Mouse (Mus musculus) kidney, postnatal 0 days (tissue): ENCODE data around the gene Npm3. TPM values are rescaled to one million over a fixed set of nuclear protein-coding genes. Genes with fewer than 3 reads are reported as not detected.

Experiments
- ATAC-seq: fragments of 200-750 bp; cut with Nextera tagmentation; replicated peaks from 2 replicates; pipeline ENCODE4 v1.8.0; 2017; ENCODE audit warnings: low read depth, moderate number of reproducible peaks, moderate TSS enrichment, moderate library complexity; ENCODE audit not compliant: low FRiP score
- DNase-seq: peaks from one replicate; pipeline ENCODE4 v3.0.0-alpha.2; 2016; ENCODE audit warnings: low spot score
- H3K27ac ChIP-seq: fragments of 300-500 bp; sonication (generic); 2 replicates; pipeline ENCODE4 v1.5.1; 2014; ENCODE audit warnings: mild to moderate bottlenecking
- H3K27me3 ChIP-seq: fragments of 300-500 bp; sonication (generic); 2 replicates; pipeline ENCODE4 v1.6.1; 2014; ENCODE audit warnings: low read length, mixed read lengths; ENCODE audit not compliant: insufficient read depth
- H3K36me3 ChIP-seq: fragments of 300-500 bp; sonication (generic); 2 replicates; pipeline ENCODE4 v1.6.1; 2014; ENCODE audit warnings: low read length, mixed read lengths; ENCODE audit not compliant: insufficient read depth
- H3K4me1 ChIP-seq: fragments of 300-500 bp; sonication (generic); replicated peaks from 2 replicates; pipeline ENCODE4 v1.6.1; 2014; ENCODE audit warnings: antibody characterized with exemption, low read length, mixed read lengths; ENCODE audit not compliant: insufficient read depth
- H3K4me2 ChIP-seq: fragments of 300-500 bp; sonication (generic); 2 replicates; pipeline ENCODE4 v1.6.1; 2014; ENCODE audit warnings: mild to moderate bottlenecking, low read length, moderate library complexity, mixed read lengths
- H3K4me3 ChIP-seq: fragments of 300-500 bp; sonication (generic); replicated peaks from 2 replicates; pipeline ENCODE4 v1.5.1; 2014; ENCODE audit warnings: low read depth, low read length
- H3K9ac ChIP-seq: fragments of 300-500 bp; sonication (generic); 2 replicates; pipeline ENCODE4 v1.6.1; 2014; ENCODE audit warnings: low read depth, low read length
- H3K9me3 ChIP-seq: fragments of 300-500 bp; sonication (generic); replicated peaks from 2 replicates; pipeline ENCODE4 v1.6.1; 2016; ENCODE audit warnings: low read length, inconsistent platforms, mixed read lengths
- CTCF ChIP-seq: IDR thresholded peaks from 2 replicates; pipeline ENCODE4 v1.5.1; 2016; ENCODE audit warnings: antibody characterized with exemption, low read depth, mild to moderate bottlenecking, moderate library complexity
- WGBS: fragments of 180-500 bp; shearing (Covaris S2); extraction: QIAGEN DNeasy Blood & Tissue Kit; methylation state at CpG from one replicate; pipeline ENCODE4 v1.1.7; 2014; 5-methylcytosine and 5-hydroxymethylcytosine counted together
- polyA plus RNA-seq: library from polyadenylated mRNA; unstranded; fragments of >200 nt; fragmentation: Nextera tagmentation; extraction: Ambion mirVana; gene quantifications from 2 replicates; pipeline ENCODE4 v1.2.1, GENCODE M21; 2015

Npm3 gene
- polyA plus RNA-seq, 1 experiment from 2014 or later, result 18.0 TPM

GRCm38 (mm10) chr19:45717493-45718220 lies 31.7 kb downstream of the Npm3 start:
- H3K4me2 ChIP-seq, result peak overlapping the region; percentile 34
- H3K4me1 ChIP-seq, result no peaks in the 10 kb centered on the region
- no peak overlapping the region for H3K4me3 ChIP-seq
- ATAC-seq (no peak; the same call in 1 of the 2 replicates), DNase-seq (peak; percentile 87)
- no peak overlapping the region for H3K27ac ChIP-seq
- 9% methylated on average over 16 of the region's 16 CpGs for WGBS
- H3K9me3 ChIP-seq, result no peaks in the 10 kb centered on the region
- H3K27me3 ChIP-seq, result no peaks in the 10 kb centered on the region
- no peak overlapping the region for H3K9ac ChIP-seq
- TF ChIP-seq CTCF, result peak; percentile 59
- H3K36me3 ChIP-seq, result no peaks in the 10 kb centered on the region

DNA sequence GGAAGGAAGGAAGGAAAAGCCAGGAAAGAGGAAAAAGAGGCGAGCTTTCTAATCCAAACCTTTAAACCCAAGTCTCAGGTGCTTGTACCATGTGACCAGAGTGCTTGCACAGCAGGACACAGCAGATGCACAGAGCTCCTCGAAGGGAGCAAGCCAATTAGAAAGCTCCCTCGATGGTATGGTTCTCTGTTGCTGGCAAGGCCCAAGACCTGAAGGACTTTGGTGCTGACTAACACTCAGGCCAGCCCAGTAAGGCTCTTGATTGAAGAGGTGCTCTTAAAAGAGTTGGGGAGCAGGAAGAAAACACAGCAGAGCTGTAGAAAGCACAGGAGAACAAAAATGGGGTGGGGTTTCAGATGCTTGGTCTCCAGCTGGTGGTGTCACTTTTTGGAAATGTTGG lies 40.7 kb downstream of the Npm3 start:
- ATAC-seq, result no peak
- Histone ChIP-seq H3K4me2 (no peak overlapping the region), H3K9me3 (no peaks in the 10 kb centered on the region), H3K36me3 (no peaks in the 10 kb centered on the region), H3K27ac (no peak overlapping the region), H3K27me3 (no peaks in the 10 kb centered on the region), H3K9ac (no peak overlapping the region), H3K4me1 (no peaks in the 10 kb centered on the region), H3K4me3 (no peak overlapping the region)
- 62% methylated on average over 3 of the region's 3 CpGs for WGBS
- DNase-seq, result no peak
- TF ChIP-seq CTCF, result no peak

Other genes with a start within 250 kb of the Npm3 start
- gene Poll, start 189.1 kb downstream of the Npm3 start, polyA plus RNA-seq, result 12.5 and 13.7 TPM in 2 replicates
- gene Gm17018, start 189.0 kb downstream of the Npm3 start, polyA plus RNA-seq, result 48.6 and 49.2 TPM in 2 replicates
- 4.8 and 5.9 TPM in 2 replicates for gene Fbxw4, start 89.3 kb downstream of the Npm3 start, polyA plus RNA-seq
- 20.8 and 24.2 TPM in 2 replicates for gene Fgf8, start 6.7 kb downstream of the Npm3 start, polyA plus RNA-seq
- 32.8 and 33.0 TPM in 2 replicates for gene Mgea5, start 34.2 kb upstream of the Npm3 start, polyA plus RNA-seq
- gene Kcnip2, start 66.5 kb upstream of the Npm3 start, polyA plus RNA-seq, result 1.5 and 1.6 TPM in 2 replicates
- gene Armh3, start 248.9 kb upstream of the Npm3 start, polyA plus RNA-seq, result 13.2 and 14.7 TPM in 2 replicates